Mouse (Mus musculus) midbrain, embryonic 14.5 days (tissue): Measurements from ENCODE around the gene Lrrc8d. TPM values are rescaled to one million over a fixed set of nuclear protein-coding genes. Genes with fewer than 3 reads are reported as not detected.
"Not testable (repeated sequence)": the region's sequence is repeated elsewhere in the genome, so short reads cannot be mapped to it uniquely, and the experiment has no call there.

Source experiments
- ATAC-seq: fragments of 200-750 bp; cut with Nextera tagmentation; 2 replicates; pipeline ENCODE4 v1.8.0; 2017; ENCODE audit warnings: moderate number of reproducible peaks, moderate library complexity; ENCODE audit not compliant: low FRiP score, low TSS enrichment
- DNase-seq: peaks from one replicate; pipeline ENCODE4 v3.0.0-alpha.2; 2015
- H3K27ac ChIP-seq: fragments of 300-500 bp; sonication (generic); replicated peaks from 2 replicates; pipeline ENCODE4 v1.5.1; 2014; ENCODE audit warnings: mild to moderate bottlenecking, low read depth, low read length, moderate library complexity
- H3K27me3 ChIP-seq: fragments of 300-500 bp; sonication (generic); 2 replicates; pipeline ENCODE4 v1.6.1; 2014; ENCODE audit warnings: low read length, control low read depth, mixed read lengths; ENCODE audit not compliant: control insufficient read depth, insufficient read depth
- H3K36me3 ChIP-seq: fragments of 300-500 bp; sonication (generic); 2 replicates; pipeline ENCODE4 v1.6.1; 2014; ENCODE audit warnings: low read length, control low read depth; ENCODE audit not compliant: control insufficient read depth, insufficient read depth
- H3K4me1 ChIP-seq: fragments of 300-500 bp; sonication (generic); 2 replicates; pipeline ENCODE4 v1.6.1; 2014; ENCODE audit warnings: mild to moderate bottlenecking, antibody characterized with exemption, low read length, control low read depth; ENCODE audit not compliant: control insufficient read depth, insufficient read depth
- H3K4me2 ChIP-seq: fragments of 300-500 bp; sonication (generic); 2 replicates; pipeline ENCODE4 v1.6.1; 2014; ENCODE audit warnings: mild to moderate bottlenecking, low read length, moderate library complexity
- H3K4me3 ChIP-seq: fragments of 300-500 bp; sonication (generic); replicated peaks from 2 replicates; pipeline ENCODE4 v1.5.1; 2014; ENCODE audit warnings: low read depth, low read length
- H3K9ac ChIP-seq: fragments of 300-500 bp; sonication (generic); replicated peaks from 2 replicates; pipeline ENCODE4 v1.6.1; 2014; ENCODE audit warnings: mild to moderate bottlenecking, low read length, moderate library complexity
- H3K9me3 ChIP-seq: fragments of 300-500 bp; sonication (generic); 2 replicates; pipeline ENCODE4 v1.6.1; 2016; ENCODE audit warnings: low read length, control low read depth, mixed read lengths; ENCODE audit not compliant: control insufficient read depth
- WGBS: fragments of 180-500 bp; shearing (Covaris S2); extraction: QIAGEN DNeasy Blood & Tissue Kit; methylation state at CpG from one replicate; pipeline ENCODE4 v1.1.7; 2014; 5-methylcytosine and 5-hydroxymethylcytosine counted together
- polyA plus RNA-seq: library from polyadenylated mRNA; unstranded; fragments of >200 nt; fragmentation: Nextera tagmentation; extraction: Ambion mirVana; gene quantifications from 2 replicates; pipeline ENCODE4 v1.2.1, GENCODE M21; 2014

The Lrrc8d gene
- polyA plus RNA-seq, 1 experiment from 2014 or later = 45.2 TPM

GRCm38 (mm10) chr5:105682143-105682611 is 17.6 kb upstream of the Lrrc8d start:
- DNase-seq (no peak), ATAC-seq (no peak)
- WGBS = 59% methylated on average over 9 of the region's 9 CpGs
- Histone ChIP-seq H3K4me2 (no peak overlapping the region), H3K27ac (no peak overlapping the region), H3K9ac (no peak overlapping the region), H3K4me3 (no peak overlapping the region), H3K9me3 (no peaks in the 10 kb centered on the region), H3K27me3 (no peaks in the 10 kb centered on the region), H3K4me1 (0 out of 2 replicates have a peak, but pooled peaks cover 3% of the 10 kb centered on the region), H3K36me3 (no peaks in the 10 kb centered on the region)

GRCm38 (mm10) chr5:105683912-105684350 is 15.8 kb upstream of the Lrrc8d start:
- WGBS = 12% methylated on average over 4 of the region's 4 CpGs
- Histone ChIP-seq H3K4me1 (0 out of 2 replicates have a peak, but pooled peaks cover 3% of the 10 kb centered on the region), H3K36me3 (no peaks in the 10 kb centered on the region), H3K4me2 (no peak overlapping the region), H3K27me3 (no peaks in the 10 kb centered on the region), H3K9ac (no peak overlapping the region), H3K9me3 (no peaks in the 10 kb centered on the region), H3K27ac (no peak overlapping the region), H3K4me3 (no peak overlapping the region)
- no peak for ATAC-seq
- no peak for DNase-seq

GRCm38 (mm10) chr5:105684861-105685600 is 14.7 kb upstream of the Lrrc8d start:
- Histone ChIP-seq H3K4me1 (0 out of 2 replicates have a peak, but pooled peaks cover 3% of the 10 kb centered on the region), H3K9me3 (no peaks in the 10 kb centered on the region), H3K9ac (no peak overlapping the region), H3K27ac (no peak overlapping the region), H3K36me3 (no peaks in the 10 kb centered on the region), H3K4me3 (no peak overlapping the region), H3K27me3 (no peaks in the 10 kb centered on the region), H3K4me2 (no peak overlapping the region)
- 37% methylated on average over 14 of the region's 14 CpGs for WGBS
- ATAC-seq (peak; percentile 64), DNase-seq (peak; percentile 95)

GRCm38 (mm10) chr5:105685780-105686305 is 13.9 kb upstream of the Lrrc8d start:
- H3K27me3 ChIP-seq, H3K4me3 ChIP-seq, H3K9me3 ChIP-seq, H3K27ac ChIP-seq, H3K9ac ChIP-seq, DNase-seq, ATAC-seq, H3K36me3 ChIP-seq, H3K4me2 ChIP-seq, H3K4me1 ChIP-seq: not testable (repeated sequence)
- 85% methylated on average over 5 of the region's 7 CpGs for WGBS

- H3K27me3 ChIP-seq = no peaks in the 10 kb centered on the region
- H3K27ac ChIP-seq = no peak overlapping the region
- H3K4me1 ChIP-seq = 0 out of 2 replicates have a peak, but pooled peaks cover 3% of the 10 kb centered on the region
- H3K36me3 ChIP-seq = no peaks in the 10 kb centered on the region
- H3K4me3 ChIP-seq = no peak overlapping the region
- ATAC-seq (no peak), DNase-seq (peak; percentile 54)
- no peak overlapping the region for H3K9ac ChIP-seq
- H3K4me2 ChIP-seq = no peak overlapping the region
- 69% methylated on average over 12 of the region's 12 CpGs for WGBS
- H3K9me3 ChIP-seq = no peaks in the 10 kb centered on the region
Measured at GRCm38 (mm10) chr5:105686331-105686995, 13.3 kb upstream of the Lrrc8d start.

- H3K27me3 ChIP-seq = no peaks in the 10 kb centered on the region
- H3K4me2 ChIP-seq = no peak overlapping the region
- no peaks in the 10 kb centered on the region for H3K4me1 ChIP-seq
- ATAC-seq = no peak
- WGBS = 72% methylated on average over 10 of the region's 10 CpGs
- DNase-seq = no peak
- no peaks in the 10 kb centered on the region for H3K9me3 ChIP-seq
- H3K36me3 ChIP-seq = no peaks in the 10 kb centered on the region
- H3K9ac ChIP-seq = no peak overlapping the region
- no peak overlapping the region for H3K4me3 ChIP-seq
- no peak overlapping the region for H3K27ac ChIP-seq
Measured at GRCm38 (mm10) chr5:105690502-105691454, 9.0 kb upstream of the Lrrc8d start.

- no peak overlapping the region for H3K9ac ChIP-seq
- no peak overlapping the region for H3K4me3 ChIP-seq
- H3K27me3 ChIP-seq = no peaks in the 10 kb centered on the region
- no peaks in the 10 kb centered on the region for H3K4me1 ChIP-seq
- no peaks in the 10 kb centered on the region for H3K9me3 ChIP-seq
- 81% methylated on average over 7 of the region's 7 CpGs for WGBS
- no peak overlapping the region for H3K27ac ChIP-seq
- DNase-seq (no peak), ATAC-seq (no peak)
- H3K4me2 ChIP-seq = no peak overlapping the region
- no peaks in the 10 kb centered on the region for H3K36me3 ChIP-seq
Measured at GRCm38 (mm10) chr5:105691645-105692044, 8.1 kb upstream of the Lrrc8d start.

- no peak overlapping the region for H3K4me3 ChIP-seq
- H3K36me3 ChIP-seq = no peaks in the 10 kb centered on the region
- no peak overlapping the region for H3K4me2 ChIP-seq
- H3K4me1 ChIP-seq = no peaks in the 10 kb centered on the region
- H3K9ac ChIP-seq = no peak overlapping the region
- no peak for ATAC-seq
- 94% methylated on average over 7 of the region's 7 CpGs for whole genome bisulfite sequencing
- no peak overlapping the region for H3K27ac ChIP-seq
- no peaks in the 10 kb centered on the region for H3K27me3 ChIP-seq
- no peaks in the 10 kb centered on the region for H3K9me3 ChIP-seq
- no peak for DNase-seq
Measured at GRCm38 (mm10) chr5:105694339-105694930, 5.3 kb upstream of the Lrrc8d start.
